Mouse (Mus musculus): ENCODE results near the gene Phactr2. TPM values are rescaled to one million over a fixed set of nuclear protein-coding genes. Genes with fewer than 3 reads are reported as not detected.

Gene Phactr2
- polyA plus RNA-seq, 1 experiment from 2014 or later, result 24.7 TPM

DNA sequence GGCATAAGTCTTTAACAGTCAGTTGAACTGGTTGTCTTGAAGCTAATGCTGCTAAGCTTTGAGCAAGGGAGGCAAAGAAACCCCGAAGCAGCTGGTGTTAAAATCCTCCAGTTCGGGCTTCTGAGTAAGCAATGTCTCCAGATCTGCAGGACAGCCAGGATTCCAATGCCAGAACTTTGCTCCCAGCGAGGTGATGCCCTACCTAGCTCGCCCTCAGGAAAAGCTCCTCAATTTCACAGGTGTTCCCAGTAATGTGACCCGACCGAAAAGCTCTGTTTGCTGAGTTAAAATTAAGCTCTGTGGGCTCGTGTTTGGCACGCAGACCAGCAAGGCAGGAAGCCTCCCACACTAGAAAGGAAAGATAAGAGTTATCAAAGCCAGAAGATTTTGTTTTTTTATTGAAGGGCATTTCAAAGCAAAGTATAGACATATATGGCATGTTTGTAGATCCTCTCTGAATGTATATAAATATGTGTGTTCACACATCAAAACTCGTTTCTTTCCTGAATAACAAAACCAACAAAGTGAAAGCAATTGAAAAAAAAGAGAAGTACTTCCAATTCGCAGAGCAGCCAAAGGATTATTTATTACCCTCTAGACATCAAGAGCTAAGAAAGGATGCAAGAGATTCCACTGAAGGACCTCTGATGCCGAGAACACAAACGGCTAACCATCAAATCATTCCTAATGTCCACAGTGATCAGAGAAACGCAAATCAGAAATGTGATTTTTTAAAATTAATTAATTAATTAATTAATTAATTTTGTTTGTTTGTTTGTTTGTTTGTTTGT, 20.8 kb downstream of the Phactr2 start:
- H3K9ac ChIP-seq (replicated peaks; ENCODE audit: low read depth), result no peak overlapping the region
- H3K4me2 ChIP-seq (replicated peaks; ENCODE audit: low read depth, low read length), result peak overlapping the region; percentile 5; the same call in 1 of the 2 replicates
- H3K36me3 ChIP-seq (ENCODE audit: insufficient read depth, low read length), result no peaks in the 10 kb centered on the region
- H3K4me3 ChIP-seq (ENCODE audit: low read depth, low read length), result no peak overlapping the region
- TF ChIP-seq CTCF (IDR thresholded peaks at IDR 0.05) (no peak), EP300 (IDR thresholded peaks at IDR 0.05) (no peak)
- H3K4me1 ChIP-seq (ENCODE audit: insufficient read depth, low read depth, low read length), result no peaks in the 10 kb centered on the region
- no peak for DNase-seq (ENCODE audit: low spot score)
- WGBS, result 43% methylated on average over 13 of the region's 13 CpGs
- no peak for ATAC-seq
- H3K9me3 ChIP-seq (ENCODE audit: low read length), result no peaks in the 10 kb centered on the region
- H3K27ac ChIP-seq (ENCODE audit: low read length), result no peak overlapping the region
- H3K27me3 ChIP-seq (replicated peaks; ENCODE audit: insufficient read depth, low read length), result no peaks in the 10 kb centered on the region

DNA sequence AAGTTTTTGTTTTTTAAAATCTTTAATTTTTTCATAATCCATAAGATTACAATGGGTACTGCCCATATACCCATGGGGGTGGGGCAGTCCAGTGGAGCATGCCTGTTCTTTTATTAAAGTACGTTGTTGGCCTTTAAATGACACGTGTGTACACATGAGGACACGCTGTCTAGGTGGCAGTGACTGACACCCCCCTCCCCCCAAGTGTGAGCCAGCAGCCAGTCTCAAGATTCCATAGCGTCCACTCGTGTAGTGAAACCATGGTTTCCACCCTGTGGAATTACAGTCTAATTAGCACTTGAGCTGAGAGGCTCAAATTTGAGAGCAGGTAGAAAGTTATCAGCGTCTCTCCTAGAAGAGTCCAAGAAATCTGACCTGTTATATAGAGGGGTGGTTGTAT, 22.6 kb downstream of the Phactr2 start:
- peak; percentile 70 for ATAC-seq
- Histone ChIP-seq H3K4me1 (ENCODE audit: insufficient read depth, low read depth, low read length) (no peaks in the 10 kb centered on the region), H3K9me3 (ENCODE audit: low read length) (no peaks in the 10 kb centered on the region), H3K36me3 (ENCODE audit: insufficient read depth, low read length) (no peaks in the 10 kb centered on the region), H3K4me3 (ENCODE audit: low read depth, low read length) (no peak overlapping the region), H3K27ac (ENCODE audit: low read length) (no peak overlapping the region), H3K4me2 (replicated peaks; ENCODE audit: low read depth, low read length) (no peak overlapping the region), H3K9ac (replicated peaks; ENCODE audit: low read depth) (no peak overlapping the region), H3K27me3 (replicated peaks; ENCODE audit: insufficient read depth, low read length) (no peaks in the 10 kb centered on the region)
- DNase-seq (ENCODE audit: low spot score), result no peak
- TF ChIP-seq CTCF (IDR thresholded peaks at IDR 0.05) (no peak), EP300 (IDR thresholded peaks at IDR 0.05) (no peak)
- 53% methylated on average over 6 of the region's 6 CpGs for WGBS

DNA sequence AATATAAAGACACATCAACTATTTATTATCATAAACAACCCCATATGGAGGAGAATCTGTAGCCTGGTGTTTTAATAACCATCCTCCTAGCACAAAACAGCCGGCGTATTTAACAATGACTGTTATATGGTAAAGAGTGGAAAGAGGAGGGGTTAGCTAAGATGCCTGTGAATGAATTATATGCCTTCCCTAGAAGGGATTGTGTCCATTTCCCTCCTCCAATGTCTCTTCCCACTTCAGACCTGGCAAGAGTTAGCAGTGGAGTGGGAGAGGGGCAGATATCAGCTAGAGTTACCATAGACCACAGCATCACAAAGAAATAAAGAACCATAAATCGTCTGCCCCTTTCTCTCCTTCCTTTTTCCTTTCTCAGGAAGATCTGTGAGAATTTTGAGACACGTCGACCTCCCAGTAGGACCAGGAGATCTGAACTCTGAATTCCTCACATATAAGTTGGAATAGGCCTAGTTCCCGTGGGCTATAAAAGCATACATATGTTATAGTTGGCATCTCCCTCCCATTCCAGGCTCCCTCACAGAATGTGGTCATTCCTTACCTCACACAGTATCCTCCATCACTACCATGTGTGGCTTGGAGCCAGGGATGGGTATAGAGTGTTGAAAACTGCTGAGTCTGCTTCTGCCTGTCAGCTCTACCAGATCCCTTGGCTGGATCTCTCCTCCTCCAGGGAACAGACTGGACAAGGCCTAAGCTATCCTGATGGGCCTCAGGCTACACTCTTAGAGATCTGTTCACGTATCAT, 25.7 kb downstream of the Phactr2 start:
- TF ChIP-seq EP300 (IDR thresholded peaks at IDR 0.05), result no peak
- no peak for TF ChIP-seq CTCF (IDR thresholded peaks at IDR 0.05)
- WGBS, result 77% methylated on average over 7 of the region's 7 CpGs
- Histone ChIP-seq H3K9ac (replicated peaks; ENCODE audit: low read depth) (no peak overlapping the region), H3K4me3 (ENCODE audit: low read depth, low read length) (no peak overlapping the region), H3K36me3 (ENCODE audit: insufficient read depth, low read length) (no peaks in the 10 kb centered on the region), H3K9me3 (ENCODE audit: low read length) (no peaks in the 10 kb centered on the region), H3K27ac (ENCODE audit: low read length) (no peak overlapping the region), H3K4me2 (replicated peaks; ENCODE audit: low read depth, low read length) (no peak overlapping the region), H3K27me3 (replicated peaks; ENCODE audit: insufficient read depth, low read length) (no peaks in the 10 kb centered on the region), H3K4me1 (ENCODE audit: insufficient read depth, low read depth, low read length) (no peaks in the 10 kb centered on the region)
- DNase-seq (ENCODE audit: low spot score) (no peak), ATAC-seq (no peak)

DNA sequence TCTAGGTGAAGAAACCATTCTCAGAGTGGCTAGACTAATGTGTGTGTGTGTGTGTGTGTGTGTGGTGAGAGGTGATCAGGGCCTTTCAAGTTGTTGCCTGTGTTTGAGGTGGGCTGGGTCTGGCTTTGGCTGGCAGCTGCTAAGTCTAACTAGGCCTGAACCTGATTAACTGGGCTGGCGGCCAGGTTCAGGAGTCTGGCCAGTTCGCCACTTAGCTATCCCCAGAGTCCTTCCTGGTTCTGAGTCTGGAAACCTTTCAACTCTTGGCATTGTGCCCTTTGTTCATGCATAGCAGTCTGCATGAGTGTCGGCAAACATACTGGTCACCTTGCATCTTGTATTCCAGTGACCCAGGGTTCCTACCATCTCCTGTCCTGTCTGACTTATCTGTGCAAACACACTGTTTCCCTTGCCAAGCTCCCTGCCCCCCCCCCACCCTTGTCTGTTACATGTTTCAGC, 27.4 kb downstream of the Phactr2 start:
- DNase-seq (ENCODE audit: low spot score) (peak; percentile 88), ATAC-seq (peak; percentile 95)
- H3K27ac ChIP-seq (ENCODE audit: low read length), result no peak overlapping the region
- H3K4me2 ChIP-seq (replicated peaks; ENCODE audit: low read depth, low read length), result no peak overlapping the region
- 30% methylated on average over 3 of the region's 3 CpGs for WGBS
- no peaks in the 10 kb centered on the region for H3K27me3 ChIP-seq (replicated peaks; ENCODE audit: insufficient read depth, low read length)
- H3K9me3 ChIP-seq (ENCODE audit: low read length), result no peaks in the 10 kb centered on the region
- H3K9ac ChIP-seq (replicated peaks; ENCODE audit: low read depth), result no peak overlapping the region
- no peak overlapping the region for H3K4me3 ChIP-seq (ENCODE audit: low read depth, low read length)
- TF ChIP-seq CTCF (IDR thresholded peaks at IDR 0.05) (no peak), EP300 (IDR thresholded peaks at IDR 0.05) (no peak)
- no peaks in the 10 kb centered on the region for H3K4me1 ChIP-seq (ENCODE audit: insufficient read depth, low read depth, low read length)
- H3K36me3 ChIP-seq (ENCODE audit: insufficient read depth, low read length), result no peaks in the 10 kb centered on the region

DNA sequence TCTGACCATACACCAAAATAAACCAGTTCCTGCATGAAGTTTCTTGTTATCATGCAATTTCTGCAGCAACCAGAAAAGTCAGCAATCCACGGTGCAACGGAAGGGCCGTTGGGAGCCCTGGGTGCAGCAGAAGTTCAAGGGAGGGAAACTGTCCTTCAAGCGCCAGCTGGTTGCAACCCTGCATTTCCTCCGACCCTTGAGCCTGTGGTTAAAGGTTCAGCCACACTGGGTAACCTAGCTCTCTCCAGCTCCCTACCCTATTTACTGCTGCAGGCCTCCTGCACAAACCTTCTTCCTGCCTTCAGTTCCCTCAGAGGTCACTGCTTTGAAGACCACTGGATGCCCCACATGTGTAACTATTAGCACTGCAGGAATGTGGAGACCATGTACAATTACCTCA, 30.0 kb downstream of the Phactr2 start:
- H3K9me3 ChIP-seq (ENCODE audit: low read length), result no peaks in the 10 kb centered on the region
- H3K4me1 ChIP-seq (ENCODE audit: insufficient read depth, low read depth, low read length), result no peaks in the 10 kb centered on the region

DNA sequence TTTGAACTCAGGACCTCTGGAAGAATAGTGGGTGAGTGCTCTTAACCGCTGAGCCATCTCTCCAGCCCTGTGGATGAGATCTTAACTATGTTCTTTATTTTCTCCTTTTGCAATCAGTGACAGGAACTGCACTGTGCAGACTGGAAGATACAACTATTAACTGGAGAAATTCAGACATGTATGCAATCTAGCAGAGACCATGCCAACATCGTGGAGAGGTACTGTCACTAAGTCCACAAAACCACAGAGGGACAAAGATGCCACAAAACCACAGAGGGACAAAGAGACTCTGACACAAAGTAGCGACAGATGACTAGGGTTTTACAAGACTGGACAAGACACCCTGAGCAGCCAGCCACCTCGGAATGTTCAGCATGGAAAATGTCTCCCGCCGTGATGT, 30.6 kb downstream of the Phactr2 start:
- H3K4me3 ChIP-seq (ENCODE audit: low read depth, low read length), result no peak overlapping the region
- no peaks in the 10 kb centered on the region for H3K27me3 ChIP-seq (replicated peaks; ENCODE audit: insufficient read depth, low read length)
- H3K4me2 ChIP-seq (replicated peaks; ENCODE audit: low read depth, low read length), result no peak overlapping the region
- WGBS, result 81% methylated on average over 6 of the region's 6 CpGs
- TF ChIP-seq EP300 (IDR thresholded peaks at IDR 0.05), result no peak
- no peaks in the 10 kb centered on the region for H3K36me3 ChIP-seq (ENCODE audit: insufficient read depth, low read length)
- DNase-seq (ENCODE audit: low spot score) (no peak), ATAC-seq (no peak)
- no peak overlapping the region for H3K27ac ChIP-seq (ENCODE audit: low read length)
- no peaks in the 10 kb centered on the region for H3K4me1 ChIP-seq (ENCODE audit: insufficient read depth, low read depth, low read length)
- no peaks in the 10 kb centered on the region for H3K9me3 ChIP-seq (ENCODE audit: low read length)
- H3K9ac ChIP-seq (replicated peaks; ENCODE audit: low read depth), result no peak overlapping the region

More for the DNA sequence above, 30.0 kb downstream of the Phactr2 start:
- no peak overlapping the region for H3K9ac ChIP-seq (replicated peaks; ENCODE audit: low read depth)
- WGBS, result 77% methylated on average over 5 of the region's 5 CpGs
- no peak overlapping the region for H3K4me2 ChIP-seq (replicated peaks; ENCODE audit: low read depth, low read length)
- no peaks in the 10 kb centered on the region for H3K27me3 ChIP-seq (replicated peaks; ENCODE audit: insufficient read depth, low read length)
- ATAC-seq (no peak), DNase-seq (ENCODE audit: low spot score) (no peak)
- no peak for TF ChIP-seq EP300 (IDR thresholded peaks at IDR 0.05)
- no peak for TF ChIP-seq CTCF (IDR thresholded peaks at IDR 0.05)
- H3K4me3 ChIP-seq (ENCODE audit: low read depth, low read length), result no peak overlapping the region
- no peak overlapping the region for H3K27ac ChIP-seq (ENCODE audit: low read length)
- no peaks in the 10 kb centered on the region for H3K36me3 ChIP-seq (ENCODE audit: insufficient read depth, low read length)

Data from lung, postnatal 0 days (tissue).